Mouse (Mus musculus) hindbrain, embryonic 11.5 days (tissue): ENCODE results near the gene Herpud1. TPM values are rescaled to one million over a fixed set of nuclear protein-coding genes. Genes with fewer than 3 reads are reported as not detected.

Experiments
- ATAC-seq: fragments of 200-750 bp; cut with Nextera tagmentation; 2 replicates; pipeline ENCODE4 v1.8.0; 2017; ENCODE audit warnings: mild to moderate bottlenecking, moderate TSS enrichment, moderate library complexity; ENCODE audit not compliant: low FRiP score
- DNase-seq: peaks from one replicate; pipeline ENCODE4 v3.0.0-alpha.2; 2015; ENCODE audit warnings: low spot score
- H3K27ac ChIP-seq: fragments of 300-500 bp; sonication (generic); 2 replicates; pipeline ENCODE4 v1.5.1; 2014; ENCODE audit warnings: mild to moderate bottlenecking, low read depth, low read length
- H3K27me3 ChIP-seq: fragments of 300-500 bp; sonication (generic); 2 replicates; pipeline ENCODE4 v1.6.1; 2014; ENCODE audit warnings: mild to moderate bottlenecking, low read length, moderate library complexity, mixed read lengths; ENCODE audit not compliant: control insufficient read depth, insufficient read depth
- H3K36me3 ChIP-seq: fragments of 300-500 bp; sonication (generic); 2 replicates; pipeline ENCODE4 v1.6.1; 2014; ENCODE audit warnings: mild to moderate bottlenecking, low read length, moderate library complexity, mixed read lengths; ENCODE audit not compliant: control insufficient read depth, insufficient read depth
- H3K4me1 ChIP-seq: fragments of 300-500 bp; sonication (generic); replicated peaks from 2 replicates; pipeline ENCODE4 v1.6.1; 2014; ENCODE audit warnings: low read length, mixed read lengths; ENCODE audit not compliant: control insufficient read depth, insufficient read depth
- H3K4me2 ChIP-seq: fragments of 300-500 bp; sonication (generic); replicated peaks from 2 replicates; pipeline ENCODE4 v1.6.1; 2014; ENCODE audit warnings: mild to moderate bottlenecking, low read depth, low read length
- H3K4me3 ChIP-seq: fragments of 300-500 bp; sonication (generic); 2 replicates; pipeline ENCODE4 v1.5.1; 2014; ENCODE audit warnings: low read depth, low read length
- H3K9ac ChIP-seq: fragments of 300-500 bp; sonication (generic); 2 replicates; pipeline ENCODE4 v1.6.1; 2014; ENCODE audit warnings: low read depth, low read length
- H3K9me3 ChIP-seq: fragments of 300-500 bp; sonication (generic); 2 replicates; pipeline ENCODE4 v1.6.1; 2016; ENCODE audit warnings: low read length; ENCODE audit not compliant: control insufficient read depth
- WGBS: fragments of 180-500 bp; shearing (Covaris S2); extraction: QIAGEN DNeasy Blood & Tissue Kit; methylation state at CpG from one replicate; pipeline ENCODE4 v1.1.7; 2014; 5-methylcytosine and 5-hydroxymethylcytosine counted together
- polyA plus RNA-seq: library from polyadenylated mRNA; unstranded; fragments of >200 nt; fragmentation: Nextera tagmentation; extraction: Ambion mirVana; gene quantifications from 2 replicates; pipeline ENCODE4 v1.2.1, GENCODE M21; 2014

Herpud1 gene
- 60.8 and 61.0 TPM in 2 replicates for polyA plus RNA-seq

- peak within 1 kb of the TSS; percentile 82 for H3K27ac ChIP-seq
- peak; percentile 95 for DNase-seq
- no peaks in the 10 kb centered on the region for H3K9me3 ChIP-seq
- H3K4me3 ChIP-seq = peak within 1 kb of the TSS; percentile 87
- peak within 1 kb of the TSS; percentile 82 for H3K4me2 ChIP-seq
- H3K4me1 ChIP-seq = peaks cover 4% of the 10 kb centered on the region; the same call in 1 of the 2 replicates
- H3K9ac ChIP-seq = peak within 1 kb of the TSS; percentile 93
- ATAC-seq = peak; percentile 99
- under 1% methylated on average over 65 of the region's 65 CpGs for WGBS
- no peaks in the 10 kb centered on the region for H3K27me3 ChIP-seq
- peaks cover 4% of the 10 kb centered on the region; the same call in 1 of the 2 replicates for H3K36me3 ChIP-seq
Observed at GRCm38 (mm10) chr8:94386214-94387026, at the start of gene Herpud1. Gene Herpud1, plus strand, starts transcription at chr8:94386438.

- no peak overlapping the region for H3K4me3 ChIP-seq
- no peaks in the 10 kb centered on the region for H3K4me1 ChIP-seq
- H3K36me3 ChIP-seq = no peaks in the 10 kb centered on the region
- H3K9me3 ChIP-seq = no peaks in the 10 kb centered on the region
- H3K4me2 ChIP-seq = no peak overlapping the region
- H3K27ac ChIP-seq = no peak overlapping the region
- ATAC-seq = no peak
- no peak overlapping the region for H3K9ac ChIP-seq
- WGBS = 90% methylated on average over 8 of the region's 8 CpGs
- no peaks in the 10 kb centered on the region for H3K27me3 ChIP-seq
- DNase-seq = no peak
Observed at GRCm38 (mm10) chr8:94337559-94337958, 48.7 kb upstream of the Herpud1 start.

GRCm38 (mm10) chr8:94340796-94341195 lies 45.4 kb upstream of the Herpud1 start:
- ATAC-seq = no peak
- Histone ChIP-seq H3K36me3 (no peaks in the 10 kb centered on the region), H3K27ac (no peak overlapping the region), H3K4me2 (no peak overlapping the region), H3K4me1 (no peaks in the 10 kb centered on the region), H3K27me3 (no peaks in the 10 kb centered on the region), H3K9ac (no peak overlapping the region), H3K4me3 (no peak overlapping the region), H3K9me3 (no peaks in the 10 kb centered on the region)
- no peak for DNase-seq
- 90% methylated on average over 7 of the region's 7 CpGs for WGBS

- no peak overlapping the region for H3K4me2 ChIP-seq
- H3K4me3 ChIP-seq = no peak overlapping the region
- no peak for ATAC-seq
- no peak overlapping the region for H3K27ac ChIP-seq
- H3K4me1 ChIP-seq = no peaks in the 10 kb centered on the region
- 88% methylated on average over 10 of the region's 10 CpGs for WGBS
- H3K9me3 ChIP-seq = no peaks in the 10 kb centered on the region
- no peak overlapping the region for H3K9ac ChIP-seq
- DNase-seq = no peak
- H3K27me3 ChIP-seq = no peaks in the 10 kb centered on the region
- no peaks in the 10 kb centered on the region for H3K36me3 ChIP-seq
Observed at GRCm38 (mm10) chr8:94342691-94343090, 43.5 kb upstream of the Herpud1 start.

- no peak for ATAC-seq
- H3K27ac ChIP-seq = no peak overlapping the region
- 16% methylated on average over 6 of the region's 6 CpGs for WGBS
Observed at GRCm38 (mm10) chr8:94343290-94343689, 42.9 kb upstream of the Herpud1 start.

GRCm38 (mm10) chr8:94343778-94344320 lies 42.4 kb upstream of the Herpud1 start:
- DNase-seq = no peak
- H3K27ac ChIP-seq = no peak overlapping the region
- no peak overlapping the region for H3K4me2 ChIP-seq
- 85% methylated on average over 11 of the region's 11 CpGs for WGBS
- no peak overlapping the region for H3K4me3 ChIP-seq
- no peaks in the 10 kb centered on the region for H3K36me3 ChIP-seq
- H3K27me3 ChIP-seq = no peaks in the 10 kb centered on the region
- H3K9me3 ChIP-seq = no peaks in the 10 kb centered on the region
- no peak for ATAC-seq
- H3K4me1 ChIP-seq = no peaks in the 10 kb centered on the region
- H3K9ac ChIP-seq = no peak overlapping the region

More at GRCm38 (mm10) chr8:94343290-94343689, 42.9 kb upstream of the Herpud1 start:
- no peaks in the 10 kb centered on the region for H3K27me3 ChIP-seq
- no peaks in the 10 kb centered on the region for H3K4me1 ChIP-seq
- no peak overlapping the region for H3K4me2 ChIP-seq
- H3K9ac ChIP-seq = no peak overlapping the region
- H3K9me3 ChIP-seq = no peaks in the 10 kb centered on the region
- H3K4me3 ChIP-seq = no peak overlapping the region
- H3K36me3 ChIP-seq = no peaks in the 10 kb centered on the region
- peak; percentile 78 for DNase-seq

- Histone ChIP-seq H3K4me1 (no peaks in the 10 kb centered on the region), H3K36me3 (no peaks in the 10 kb centered on the region), H3K27ac (no peak overlapping the region), H3K9ac (no peak overlapping the region), H3K9me3 (no peaks in the 10 kb centered on the region), H3K27me3 (no peaks in the 10 kb centered on the region), H3K4me2 (no peak overlapping the region), H3K4me3 (no peak overlapping the region)
- ATAC-seq (no peak), DNase-seq (no peak)
- 92% methylated on average over 4 of the region's 4 CpGs for WGBS
Observed at GRCm38 (mm10) chr8:94345657-94346056, 40.6 kb upstream of the Herpud1 start.

GRCm38 (mm10) chr8:94346264-94346663 lies 40.0 kb upstream of the Herpud1 start:
- H3K27ac ChIP-seq = no peak overlapping the region
- no peak for ATAC-seq

GRCm38 (mm10) chr8:94348425-94348824 lies 37.8 kb upstream of the Herpud1 start:
- no peak overlapping the region for H3K4me2 ChIP-seq
- ATAC-seq (no peak), DNase-seq (no peak)
- 79% methylated on average over 9 of the region's 9 CpGs for WGBS
- H3K4me1 ChIP-seq = no peaks in the 10 kb centered on the region
- H3K27me3 ChIP-seq = no peaks in the 10 kb centered on the region
- H3K27ac ChIP-seq = no peak overlapping the region
- H3K4me3 ChIP-seq = no peak overlapping the region
- H3K9ac ChIP-seq = no peak overlapping the region
- H3K9me3 ChIP-seq = no peaks in the 10 kb centered on the region
- H3K36me3 ChIP-seq = no peaks in the 10 kb centered on the region

More at GRCm38 (mm10) chr8:94346264-94346663, 40.0 kb upstream of the Herpud1 start:
- H3K4me1 ChIP-seq = no peaks in the 10 kb centered on the region
- DNase-seq = no peak
- no peak overlapping the region for H3K4me3 ChIP-seq
- no peaks in the 10 kb centered on the region for H3K27me3 ChIP-seq
- no peaks in the 10 kb centered on the region for H3K9me3 ChIP-seq
- H3K36me3 ChIP-seq = no peaks in the 10 kb centered on the region
- H3K4me2 ChIP-seq = no peak overlapping the region
- H3K9ac ChIP-seq = no peak overlapping the region
- 92% methylated on average over 13 of the region's 13 CpGs for WGBS
